Mouse (Mus musculus): ENCODE measurements around the gene Camta1. TPM values are rescaled to one million over a fixed set of nuclear protein-coding genes. Genes with fewer than 3 reads are reported as not detected.

The Camta1 gene
- polyA plus RNA-seq, 1 experiment from 2014 or later, result 61.9 TPM

- 68% methylated on average over 11 of the region's 11 CpGs for WGBS
- no peaks in the 10 kb centered on the region for H3K4me1 ChIP-seq (replicated peaks; ENCODE audit: control insufficient read depth, insufficient read depth)
- H3K27ac ChIP-seq (replicated peaks), result no peak overlapping the region
- no peaks in the 10 kb centered on the region for H3K9me3 ChIP-seq (ENCODE audit: control insufficient read depth, low read length)
- ATAC-seq (ENCODE audit: low FRiP score, low TSS enrichment) (no peak), DNase-seq (ENCODE audit: low spot score) (no peak)
- H3K4me3 ChIP-seq (ENCODE audit: low read depth, low read length), result no peak overlapping the region
- no peaks in the 10 kb centered on the region for H3K27me3 ChIP-seq (ENCODE audit: control insufficient read depth, insufficient read depth, low read length)
- no peak for TF ChIP-seq EP300 (optimal IDR thresholded peaks at IDR 0.05)
- TF ChIP-seq CTCF (IDR thresholded peaks at IDR 0.05; ENCODE audit: low read depth), result no peak
- no peaks in the 10 kb centered on the region for H3K36me3 ChIP-seq (ENCODE audit: control insufficient read depth, insufficient read depth, low read length)
- H3K9ac ChIP-seq (ENCODE audit: low read length), result no peak overlapping the region
- no peak overlapping the region for H3K4me2 ChIP-seq (replicated peaks; ENCODE audit: low read depth)
Measured at GRCm38 (mm10) chr4:151103646-151104045, 758.0 kb downstream of the Camta1 start.

DNA sequence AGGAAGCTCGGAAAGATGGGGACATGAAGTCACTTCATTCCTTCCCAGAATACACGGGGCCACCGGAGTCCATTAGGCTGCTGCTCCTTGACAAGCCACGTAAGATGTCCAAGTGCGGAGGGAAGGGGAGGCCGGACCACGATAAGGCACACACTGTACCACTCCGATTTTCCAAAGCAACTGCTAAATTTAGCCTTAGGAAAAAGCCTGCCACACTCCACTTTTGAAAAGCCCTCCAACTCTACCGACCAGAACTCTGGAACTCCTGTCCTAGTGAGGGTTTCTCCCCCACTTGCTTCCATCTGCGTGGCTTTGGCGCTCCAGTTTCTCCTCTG lies 764.6 kb downstream of the Camta1 start:
- Histone ChIP-seq H3K4me2 (replicated peaks; ENCODE audit: low read depth) (no peak overlapping the region), H3K4me1 (replicated peaks; ENCODE audit: control insufficient read depth, insufficient read depth) (no peaks in the 10 kb centered on the region), H3K36me3 (ENCODE audit: control insufficient read depth, insufficient read depth, low read length) (no peaks in the 10 kb centered on the region), H3K4me3 (ENCODE audit: low read depth, low read length) (no peak overlapping the region), H3K27ac (replicated peaks) (no peak overlapping the region), H3K27me3 (ENCODE audit: control insufficient read depth, insufficient read depth, low read length) (no peaks in the 10 kb centered on the region), H3K9me3 (ENCODE audit: control insufficient read depth, low read length) (no peaks in the 10 kb centered on the region), H3K9ac (ENCODE audit: low read length) (no peak overlapping the region)
- ATAC-seq (ENCODE audit: low FRiP score, low TSS enrichment), result no peak
- TF ChIP-seq EP300 (optimal IDR thresholded peaks at IDR 0.05) (no peak), CTCF (IDR thresholded peaks at IDR 0.05; ENCODE audit: low read depth) (no peak)
- DNase-seq (ENCODE audit: low spot score), result no peak
- 68% methylated on average over 11 of the region's 11 CpGs for WGBS

DNA sequence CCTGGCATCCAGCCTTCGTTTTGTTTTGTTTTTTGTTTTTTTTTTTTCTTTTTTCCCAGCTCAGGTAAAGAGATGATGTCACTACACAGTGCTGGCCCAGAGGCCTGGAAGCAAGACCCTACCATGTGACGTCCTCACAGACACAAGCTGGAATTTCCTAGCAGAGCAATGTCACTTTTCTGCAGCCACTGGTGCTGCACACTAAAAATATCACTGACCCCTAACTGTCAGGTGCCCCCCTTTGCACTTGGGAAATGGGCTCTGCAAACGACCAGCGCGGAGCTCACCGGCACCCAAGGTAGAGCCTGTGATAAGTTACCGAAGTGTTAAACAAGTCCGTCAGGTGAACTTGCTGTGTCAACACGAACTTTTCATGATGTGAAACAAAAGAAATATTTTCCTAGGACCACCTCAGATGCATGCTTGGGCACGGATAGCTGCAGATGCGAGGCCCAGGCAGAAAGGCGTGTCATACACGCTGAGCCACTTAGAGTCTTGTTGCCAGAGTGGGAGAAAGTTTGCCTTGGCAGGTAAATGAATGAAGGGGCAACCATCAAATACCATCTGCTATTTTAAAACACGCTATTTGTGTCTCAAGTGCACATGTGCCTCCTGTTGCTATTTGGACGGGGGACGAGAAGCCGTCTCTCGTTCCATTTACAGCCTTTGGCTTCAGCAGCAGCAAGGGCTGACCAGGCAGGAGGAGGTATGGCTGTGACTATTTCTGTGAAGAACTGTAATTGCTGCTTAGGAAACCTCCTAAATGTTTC lies 765.2 kb downstream of the Camta1 start:
- no peak overlapping the region for H3K4me3 ChIP-seq (ENCODE audit: low read depth, low read length)
- 60% methylated on average over 18 of the region's 18 CpGs for WGBS
- no peak overlapping the region for H3K27ac ChIP-seq (replicated peaks)
- H3K9ac ChIP-seq (ENCODE audit: low read length), result no peak overlapping the region
- H3K36me3 ChIP-seq (ENCODE audit: control insufficient read depth, insufficient read depth, low read length), result no peaks in the 10 kb centered on the region
- H3K27me3 ChIP-seq (ENCODE audit: control insufficient read depth, insufficient read depth, low read length), result no peaks in the 10 kb centered on the region
- TF ChIP-seq CTCF (IDR thresholded peaks at IDR 0.05; ENCODE audit: low read depth), result no peak
- no peak for TF ChIP-seq EP300 (optimal IDR thresholded peaks at IDR 0.05)
- ATAC-seq (ENCODE audit: low FRiP score, low TSS enrichment) (no peak), DNase-seq (ENCODE audit: low spot score) (no peak)
- H3K4me1 ChIP-seq (replicated peaks; ENCODE audit: control insufficient read depth, insufficient read depth), result no peaks in the 10 kb centered on the region
- H3K9me3 ChIP-seq (ENCODE audit: control insufficient read depth, low read length), result no peaks in the 10 kb centered on the region
- H3K4me2 ChIP-seq (replicated peaks; ENCODE audit: low read depth), result no peak overlapping the region

- Histone ChIP-seq H3K9ac (ENCODE audit: low read length) (no peak overlapping the region), H3K27ac (replicated peaks) (no peak overlapping the region), H3K9me3 (ENCODE audit: control insufficient read depth, low read length) (no peaks in the 10 kb centered on the region), H3K4me2 (replicated peaks; ENCODE audit: low read depth) (no peak overlapping the region), H3K36me3 (ENCODE audit: control insufficient read depth, insufficient read depth, low read length) (no peaks in the 10 kb centered on the region), H3K27me3 (ENCODE audit: control insufficient read depth, insufficient read depth, low read length) (no peaks in the 10 kb centered on the region), H3K4me3 (ENCODE audit: low read depth, low read length) (no peak overlapping the region), H3K4me1 (replicated peaks; ENCODE audit: control insufficient read depth, insufficient read depth) (no peaks in the 10 kb centered on the region)
- DNase-seq (ENCODE audit: low spot score), result no peak
- ATAC-seq (ENCODE audit: low FRiP score, low TSS enrichment), result no peak
- 34% methylated on average over 2 of the region's 2 CpGs for WGBS
- TF ChIP-seq EP300 (optimal IDR thresholded peaks at IDR 0.05) (no peak), CTCF (IDR thresholded peaks at IDR 0.05; ENCODE audit: low read depth) (peak; percentile 69)
Measured at GRCm38 (mm10) chr4:151095207-151095606, 766.5 kb downstream of the Camta1 start.

- H3K27ac ChIP-seq (replicated peaks), result no peak within 1 kb of the TSS
- H3K36me3 ChIP-seq (ENCODE audit: control insufficient read depth, insufficient read depth, low read length), result no peaks in the 10 kb centered on the region
- 88% methylated on average over 7 of the region's 7 CpGs for WGBS
- no peaks in the 10 kb centered on the region for H3K9me3 ChIP-seq (ENCODE audit: control insufficient read depth, low read length)
- H3K4me1 ChIP-seq (replicated peaks; ENCODE audit: control insufficient read depth, insufficient read depth), result no peaks in the 10 kb centered on the region
- H3K4me3 ChIP-seq (ENCODE audit: low read depth, low read length), result no peak within 1 kb of the TSS
- no peaks in the 10 kb centered on the region for H3K27me3 ChIP-seq (ENCODE audit: control insufficient read depth, insufficient read depth, low read length)
- no peak for TF ChIP-seq EP300 (optimal IDR thresholded peaks at IDR 0.05)
- TF ChIP-seq CTCF (IDR thresholded peaks at IDR 0.05; ENCODE audit: low read depth), result no peak
- H3K4me2 ChIP-seq (replicated peaks; ENCODE audit: low read depth), result no peak within 1 kb of the TSS
- DNase-seq (ENCODE audit: low spot score), result no peak
- no peak for ATAC-seq (ENCODE audit: low FRiP score, low TSS enrichment)
- H3K9ac ChIP-seq (ENCODE audit: low read length), result no peak within 1 kb of the TSS
Measured at GRCm38 (mm10) chr4:151089270-151089669, 772.4 kb downstream of the Camta1 start, which contains the start of gene Gm13090. Gene Gm13090, plus strand, starts transcription at chr4:151089570.

GRCm38 (mm10) chr4:151088819-151089218 lies 772.9 kb downstream of the Camta1 start:
- Histone ChIP-seq H3K36me3 (ENCODE audit: control insufficient read depth, insufficient read depth, low read length) (no peaks in the 10 kb centered on the region), H3K4me1 (replicated peaks; ENCODE audit: control insufficient read depth, insufficient read depth) (no peaks in the 10 kb centered on the region), H3K4me3 (ENCODE audit: low read depth, low read length) (no peak overlapping the region), H3K9me3 (ENCODE audit: control insufficient read depth, low read length) (no peaks in the 10 kb centered on the region), H3K9ac (ENCODE audit: low read length) (no peak overlapping the region), H3K4me2 (replicated peaks; ENCODE audit: low read depth) (no peak overlapping the region), H3K27me3 (ENCODE audit: control insufficient read depth, insufficient read depth, low read length) (no peaks in the 10 kb centered on the region), H3K27ac (replicated peaks) (no peak overlapping the region)
- DNase-seq (ENCODE audit: low spot score) (no peak), ATAC-seq (ENCODE audit: low FRiP score, low TSS enrichment) (no peak)
- TF ChIP-seq CTCF (IDR thresholded peaks at IDR 0.05; ENCODE audit: low read depth), result no peak
- TF ChIP-seq EP300 (optimal IDR thresholded peaks at IDR 0.05), result no peak
- 91% methylated on average over 14 of the region's 14 CpGs for WGBS

All from stomach, postnatal 0 days (tissue).